Mouse (Mus musculus) embryonic facial prominence, embryonic 15.5 days (tissue): ENCODE results near the gene Tctn1. TPM values are rescaled to one million over a fixed set of nuclear protein-coding genes. Genes with fewer than 3 reads are reported as not detected.

Experiments used
- ATAC-seq: fragments of 200-750 bp; cut with Nextera tagmentation; 2 replicates; pipeline ENCODE4 v1.8.0; 2017; ENCODE audit warnings: low read depth, moderate TSS enrichment; ENCODE audit not compliant: insufficient number of reproducible peaks, low FRiP score, low TSS enrichment
- H3K27ac ChIP-seq: fragments of 300-500 bp; sonication (generic); replicated peaks from 2 replicates; pipeline ENCODE4 v1.5.1; 2015; ENCODE audit warnings: mild to moderate bottlenecking, inconsistent platforms
- H3K27me3 ChIP-seq: fragments of 300-500 bp; sonication (generic); 2 replicates; pipeline ENCODE4 v1.6.1; 2015; ENCODE audit warnings: inconsistent platforms
- H3K36me3 ChIP-seq: fragments of 300-500 bp; sonication (generic); 2 replicates; pipeline ENCODE4 v1.6.1; 2015; ENCODE audit warnings: mild to moderate bottlenecking, inconsistent platforms
- H3K4me1 ChIP-seq: fragments of 300-500 bp; sonication (generic); 2 replicates; pipeline ENCODE4 v1.6.1; 2015; ENCODE audit warnings: inconsistent platforms
- H3K4me2 ChIP-seq: fragments of 300-500 bp; sonication (generic); replicated peaks from 2 replicates; pipeline ENCODE4 v1.6.1; 2015; ENCODE audit warnings: mild to moderate bottlenecking, inconsistent platforms
- H3K4me3 ChIP-seq: fragments of 300-500 bp; sonication (generic); replicated peaks from 2 replicates; pipeline ENCODE4 v1.5.1; 2015; ENCODE audit warnings: mild to moderate bottlenecking, inconsistent platforms
- H3K9ac ChIP-seq: fragments of 300-500 bp; sonication (generic); 2 replicates; pipeline ENCODE4 v1.6.1; 2015; ENCODE audit warnings: inconsistent platforms
- H3K9me3 ChIP-seq: fragments of 300-500 bp; sonication (generic); replicated peaks from 2 replicates; pipeline ENCODE4 v1.6.1; 2016; ENCODE audit warnings: inconsistent platforms
- WGBS: fragments of 180-500 bp; shearing (Covaris S2); methylation state at CpG from one replicate; pipeline ENCODE4 v1.1.7; 2015; 5-methylcytosine and 5-hydroxymethylcytosine counted together
- polyA plus RNA-seq: library from polyadenylated mRNA; unstranded; fragments of >200 nt; fragmentation: Nextera tagmentation; extraction: Ambion mirVana; gene quantifications from 2 replicates; pipeline ENCODE4 v1.2.1, GENCODE M21; 2015

Tctn1 gene
- polyA plus RNA-seq, 1 experiment from 2014 or later, result 7.5 TPM

DNA sequence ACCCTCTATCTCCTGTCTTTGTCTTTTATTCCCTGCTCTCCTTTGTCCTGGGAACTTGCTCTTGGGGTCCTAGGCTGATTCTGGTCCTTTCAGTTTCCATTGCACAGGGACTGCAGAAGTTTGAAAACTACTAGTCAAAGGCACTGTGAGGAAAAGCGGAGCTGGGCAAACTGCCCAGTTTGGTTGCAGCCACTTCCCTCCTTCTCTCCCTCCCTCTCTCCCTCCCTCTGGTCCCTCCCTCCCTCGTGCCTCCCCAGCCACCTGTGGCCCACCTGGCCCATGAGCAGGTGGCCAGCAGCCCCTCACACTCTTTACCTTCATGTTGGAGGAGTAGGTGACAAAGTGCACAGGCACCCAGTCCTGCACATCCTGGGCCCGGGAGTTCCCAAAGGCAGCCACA is 19.1 kb downstream of the Tctn1 start:
- Histone ChIP-seq H3K9ac (no peak overlapping the region), H3K27me3 (no peaks in the 10 kb centered on the region), H3K9me3 (no peaks in the 10 kb centered on the region), H3K4me3 (no peak overlapping the region), H3K4me2 (no peak overlapping the region), H3K4me1 (0 out of 2 replicates have a peak, but pooled peaks cover 9% of the 10 kb centered on the region), H3K27ac (no peak overlapping the region), H3K36me3 (peaks cover 42% of the 10 kb centered on the region)
- ATAC-seq, result no peak
- WGBS, result 63% methylated on average over 3 of the region's 3 CpGs

DNA sequence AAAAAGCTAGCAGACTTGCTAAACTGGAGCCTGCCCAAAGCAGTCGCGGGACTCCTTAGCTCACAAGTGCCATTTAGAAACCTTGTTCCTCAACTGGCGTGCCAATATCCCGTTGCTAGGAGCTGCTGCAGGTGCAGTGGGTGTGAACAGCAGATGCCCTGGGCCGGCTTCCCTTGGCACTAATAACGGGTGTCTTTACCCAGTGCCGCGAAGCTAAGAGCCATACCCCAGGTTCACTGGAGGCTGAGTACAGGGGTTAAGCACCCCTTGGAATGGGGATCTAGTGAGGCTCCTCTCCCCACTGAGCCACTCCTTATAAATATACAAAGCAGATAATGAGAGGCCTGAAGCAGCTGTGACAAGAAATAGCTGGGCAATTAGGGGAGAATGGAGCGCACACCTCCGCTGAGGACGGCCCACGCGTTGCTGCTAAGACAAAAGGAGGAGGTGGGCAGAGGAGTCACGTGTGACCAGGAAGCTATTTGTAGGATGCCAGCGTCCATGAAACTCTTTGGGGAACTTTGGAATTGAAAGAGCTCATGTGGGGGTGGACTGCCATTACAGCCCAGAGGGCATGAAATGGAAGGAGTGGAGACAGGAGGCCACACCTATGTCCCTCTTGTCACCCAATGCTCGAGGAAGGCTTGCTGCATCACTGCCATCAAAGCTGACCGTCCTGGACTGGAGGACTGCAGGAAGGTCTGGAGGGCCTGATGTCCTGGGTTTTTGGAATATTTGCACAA is 20.3 kb downstream of the Tctn1 start:
- H3K27ac ChIP-seq, result no peak overlapping the region
- H3K4me1 ChIP-seq, result peaks cover 19% of the 10 kb centered on the region
- H3K4me3 ChIP-seq, result no peak overlapping the region
- no peak overlapping the region for H3K4me2 ChIP-seq
- WGBS, result 77% methylated on average over 17 of the region's 17 CpGs
- no peaks in the 10 kb centered on the region for H3K27me3 ChIP-seq
- no peak for ATAC-seq
- no peaks in the 10 kb centered on the region for H3K9me3 ChIP-seq
- H3K36me3 ChIP-seq, result peaks cover 36% of the 10 kb centered on the region
- H3K9ac ChIP-seq, result no peak overlapping the region

DNA sequence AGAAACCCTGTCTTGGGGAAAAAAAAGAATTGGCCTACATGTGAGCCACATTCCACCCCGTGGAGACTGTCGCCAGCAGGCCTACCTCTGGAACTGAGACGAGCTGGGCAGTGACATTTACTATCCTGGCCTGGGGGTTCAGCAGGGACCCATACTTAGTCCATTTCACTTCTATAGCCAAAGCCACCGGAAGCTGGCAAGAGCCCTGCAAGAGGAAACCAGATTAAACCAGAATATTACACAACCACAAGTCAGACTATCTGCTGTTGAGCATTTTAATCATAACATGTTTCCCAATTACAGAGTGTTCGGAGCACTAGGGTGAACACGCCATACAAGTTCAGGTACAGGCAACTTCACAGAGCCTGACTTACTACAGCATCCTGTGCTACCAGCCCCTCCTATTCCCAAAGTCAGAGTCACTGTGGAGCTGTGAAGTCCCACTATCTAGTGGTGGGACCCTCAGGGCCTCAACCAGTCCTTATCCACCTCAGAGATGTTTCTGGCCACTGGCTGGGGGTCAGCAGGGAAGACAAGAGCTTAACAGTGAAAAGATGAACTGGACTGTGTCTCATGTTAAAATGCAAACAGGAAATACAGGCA is 21.6 kb downstream of the Tctn1 start:
- Histone ChIP-seq H3K4me1 (peaks cover 26% of the 10 kb centered on the region), H3K27me3 (no peaks in the 10 kb centered on the region), H3K36me3 (peaks cover 23% of the 10 kb centered on the region), H3K4me3 (no peak overlapping the region), H3K9ac (no peak overlapping the region), H3K4me2 (no peak overlapping the region), H3K9me3 (no peaks in the 10 kb centered on the region), H3K27ac (no peak overlapping the region)
- WGBS, result 75% methylated on average over 6 of the region's 6 CpGs
- ATAC-seq, result no peak

DNA sequence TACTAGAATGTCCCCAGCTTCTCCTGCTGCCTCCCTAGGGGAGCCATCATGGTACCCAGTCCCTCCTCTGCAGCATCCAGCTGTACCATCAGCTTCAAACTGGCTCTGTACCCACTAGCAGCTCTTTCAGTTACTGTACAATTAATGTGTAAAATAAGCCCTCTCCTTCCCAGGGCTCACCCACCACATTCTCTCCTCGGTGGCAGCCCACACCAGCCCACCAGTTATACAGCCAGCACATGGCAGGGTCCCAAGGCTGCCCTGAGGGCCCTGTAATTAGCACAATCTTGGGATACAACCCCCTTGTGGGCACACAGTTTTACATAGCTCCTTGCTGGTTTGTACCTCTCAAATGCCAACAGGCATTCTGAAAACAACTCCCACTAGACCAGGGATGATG is 23.3 kb downstream of the Tctn1 start:
- 0 out of 2 replicates have a peak overlapping the region, but pooled peaks have one; percentile 14 for H3K27ac ChIP-seq
- H3K4me2 ChIP-seq, result no peak overlapping the region
- H3K9me3 ChIP-seq, result no peaks in the 10 kb centered on the region
- no peak overlapping the region for H3K4me3 ChIP-seq
- peak; percentile 62; the same call in 1 of the 2 replicates for ATAC-seq
- WGBS, result 61% methylated on average over 1 of the region's 1 CpGs
- H3K9ac ChIP-seq, result no peak overlapping the region
- H3K36me3 ChIP-seq, result peaks cover 14% of the 10 kb centered on the region; the same call in 1 of the 2 replicates
- H3K27me3 ChIP-seq, result no peaks in the 10 kb centered on the region
- H3K4me1 ChIP-seq, result peaks cover 36% of the 10 kb centered on the region

DNA sequence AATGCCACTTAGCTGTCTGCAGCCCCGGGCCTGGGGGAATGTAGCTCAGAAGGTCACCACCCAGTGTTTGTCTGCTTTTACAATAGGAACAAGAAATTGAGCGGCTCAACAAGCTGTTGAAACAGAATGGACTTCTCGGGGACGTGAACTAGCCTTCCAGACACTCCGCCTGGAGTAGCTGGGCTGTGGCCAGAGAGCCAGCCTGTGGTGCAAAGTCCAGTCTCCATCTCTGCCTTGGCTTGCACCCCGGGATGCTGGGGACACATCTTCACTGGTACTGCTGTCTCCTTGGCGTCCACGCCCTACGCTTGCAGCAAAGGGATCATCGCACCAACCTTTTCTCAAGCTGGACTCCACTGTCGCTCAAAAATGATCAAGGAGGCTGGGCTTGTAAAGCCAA is 23.7 kb downstream of the Tctn1 start:
- H3K9me3 ChIP-seq, result no peaks in the 10 kb centered on the region

DNA sequence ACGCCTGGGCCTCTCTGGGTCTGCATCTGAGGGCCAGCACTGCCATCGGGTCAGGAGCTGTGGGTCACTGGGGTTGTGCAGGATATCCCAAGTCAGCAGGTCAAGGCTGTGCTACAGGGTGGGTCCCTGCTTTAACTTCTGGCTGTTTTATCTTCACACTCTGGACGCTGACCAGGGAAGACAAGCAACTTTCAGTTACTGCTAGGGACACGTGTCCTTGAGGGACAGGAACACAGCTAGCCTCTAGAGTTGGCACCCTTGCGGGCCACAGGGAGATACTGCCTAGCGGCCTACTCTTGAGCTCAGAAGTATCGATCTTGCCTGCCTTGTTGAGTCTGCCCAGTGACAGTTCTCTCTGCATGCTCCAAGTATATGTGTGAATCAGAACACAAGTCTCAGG is 24.6 kb downstream of the Tctn1 start:
- Histone ChIP-seq H3K27ac (no peak overlapping the region), H3K27me3 (no peaks in the 10 kb centered on the region), H3K4me1 (peaks cover 49% of the 10 kb centered on the region), H3K9me3 (no peaks in the 10 kb centered on the region), H3K9ac (no peak overlapping the region), H3K36me3 (peaks cover 14% of the 10 kb centered on the region; the same call in 1 of the 2 replicates), H3K4me2 (no peak overlapping the region), H3K4me3 (no peak overlapping the region)
- 70% methylated on average over 7 of the region's 7 CpGs for WGBS
- no peak for ATAC-seq

More for the DNA sequence above, 23.7 kb downstream of the Tctn1 start:
- H3K4me3 ChIP-seq, result no peak overlapping the region
- no peak for ATAC-seq
- no peaks in the 10 kb centered on the region for H3K27me3 ChIP-seq
- H3K27ac ChIP-seq, result no peak overlapping the region
- H3K9ac ChIP-seq, result no peak overlapping the region
- H3K36me3 ChIP-seq, result peaks cover 14% of the 10 kb centered on the region; the same call in 1 of the 2 replicates
- WGBS, result 91% methylated on average over 11 of the region's 11 CpGs
- H3K4me1 ChIP-seq, result peaks cover 40% of the 10 kb centered on the region
- no peak overlapping the region for H3K4me2 ChIP-seq

DNA sequence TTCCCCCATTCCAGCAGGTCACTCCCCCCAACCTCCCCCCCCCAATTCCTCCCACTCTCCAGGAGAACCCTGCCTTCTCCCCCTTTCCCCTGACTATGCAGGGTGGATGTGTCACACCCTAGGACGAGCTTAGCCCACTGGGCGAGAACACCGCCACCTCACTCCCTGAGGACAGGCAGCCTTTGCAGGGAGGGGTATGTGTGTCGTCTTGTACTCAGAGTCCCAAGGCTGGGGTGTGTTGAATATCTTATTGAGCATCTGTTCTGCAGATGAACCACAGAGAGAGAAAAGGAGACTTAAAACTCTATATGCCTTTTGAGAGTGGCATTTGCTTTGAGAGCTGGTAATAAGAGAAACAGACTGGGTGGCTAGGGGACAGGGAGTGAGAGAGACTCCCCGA is 27.1 kb downstream of the Tctn1 start:
- H3K9ac ChIP-seq, result no peak overlapping the region
- no peaks in the 10 kb centered on the region for H3K27me3 ChIP-seq
- ATAC-seq, result no peak
- WGBS, result 29% methylated on average over 5 of the region's 5 CpGs
- H3K27ac ChIP-seq, result peak overlapping the region; percentile 80
- no peaks in the 10 kb centered on the region for H3K9me3 ChIP-seq
- peaks cover 64% of the 10 kb centered on the region for H3K4me1 ChIP-seq
- no peak overlapping the region for H3K4me3 ChIP-seq
- H3K36me3 ChIP-seq, result peaks cover 7% of the 10 kb centered on the region; the same call in 1 of the 2 replicates
- H3K4me2 ChIP-seq, result no peak overlapping the region

DNA sequence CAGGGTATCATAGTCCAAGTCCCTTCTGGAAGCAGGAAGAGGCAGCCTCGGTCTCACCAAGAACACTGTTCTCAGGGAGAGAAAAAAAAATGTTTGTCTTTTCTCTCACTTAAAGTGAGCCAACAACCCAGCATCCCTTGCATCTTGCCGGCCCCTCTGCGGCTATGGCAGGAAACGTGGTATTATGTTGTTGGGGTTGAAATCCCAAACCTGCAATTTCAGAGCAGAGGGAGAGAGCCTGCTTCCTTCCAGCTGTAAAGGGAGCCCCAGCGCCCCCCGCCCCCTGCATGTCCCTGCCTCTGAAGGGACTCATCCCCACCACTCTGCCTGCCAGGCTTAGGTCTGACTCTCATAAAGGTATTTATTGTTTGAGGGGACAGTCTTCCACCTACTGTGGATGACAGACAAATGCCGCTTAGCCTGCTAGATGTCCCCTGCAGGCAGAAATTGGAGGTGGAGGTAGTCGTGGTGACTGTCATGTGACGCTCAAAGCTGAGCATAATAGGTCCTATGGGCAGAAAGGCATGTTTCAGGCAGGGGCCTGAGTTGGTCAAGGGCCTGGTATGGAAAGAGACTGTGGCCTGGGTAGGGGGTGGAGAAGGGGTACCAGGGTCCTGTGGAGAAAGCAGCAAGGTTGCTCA is 28.9 kb downstream of the Tctn1 start:
- WGBS, result 16% methylated on average over 9 of the region's 9 CpGs
- Histone ChIP-seq H3K27me3 (no peaks in the 10 kb centered on the region), H3K36me3 (no peaks in the 10 kb centered on the region), H3K9ac (no peak overlapping the region; the same call in 1 of the 2 replicates), H3K4me2 (peak overlapping the region; percentile 17; the same call in 1 of the 2 replicates), H3K4me1 (peaks cover 60% of the 10 kb centered on the region), H3K4me3 (no peak overlapping the region), H3K27ac (peak overlapping the region; percentile 86), H3K9me3 (no peaks in the 10 kb centered on the region)
- ATAC-seq, result 0 out of 2 replicates have a peak, but pooled peaks have one; percentile 32

DNA sequence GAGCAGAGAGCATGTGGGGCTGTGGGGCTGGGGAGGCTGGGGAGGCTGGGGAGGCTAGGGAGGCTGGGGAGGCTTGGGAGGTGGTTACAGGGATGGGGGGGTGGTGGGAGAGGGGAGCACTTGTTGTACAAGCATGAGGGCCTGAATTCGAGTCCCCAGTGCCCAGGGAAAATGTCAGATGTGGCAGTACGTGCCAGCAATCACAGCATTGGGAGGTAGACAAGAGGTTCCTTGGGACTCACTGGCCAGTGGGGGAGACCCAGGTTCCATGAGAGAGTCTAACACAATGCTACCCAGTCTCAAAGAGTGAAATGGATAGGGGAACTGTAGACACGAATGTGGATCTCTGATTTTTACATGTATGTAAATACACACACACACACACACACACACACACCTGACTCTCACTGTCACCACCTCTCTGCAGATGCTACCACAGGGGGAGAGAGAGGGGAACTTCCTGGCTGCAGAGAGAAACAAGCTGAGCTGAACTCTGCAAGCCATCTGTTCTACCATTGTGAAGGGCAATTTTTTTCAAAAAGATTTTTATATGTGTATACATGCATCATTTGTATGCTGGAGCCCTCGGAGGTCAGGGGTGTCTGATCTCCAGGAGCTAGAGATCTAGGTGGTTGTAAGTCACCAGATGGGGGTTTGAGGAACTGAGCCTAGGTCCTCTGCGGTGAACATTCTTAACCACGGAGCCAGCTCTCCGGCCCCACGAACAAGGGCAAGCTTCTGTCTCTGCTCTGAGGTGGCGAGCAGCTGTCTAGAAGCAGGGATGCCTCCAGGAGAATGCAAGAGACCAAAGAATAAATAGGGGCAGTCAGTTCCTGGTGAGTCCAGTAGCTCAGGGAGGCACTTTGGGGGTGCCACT is 29.7 kb downstream of the Tctn1 start:
- Histone ChIP-seq H3K27ac (peak overlapping the region; percentile 86), H3K9me3 (no peaks in the 10 kb centered on the region), H3K27me3 (no peaks in the 10 kb centered on the region), H3K36me3 (no peaks in the 10 kb centered on the region), H3K4me2 (peak overlapping the region; percentile 17; the same call in 1 of the 2 replicates), H3K4me3 (no peak overlapping the region), H3K4me1 (peaks cover 56% of the 10 kb centered on the region), H3K9ac (no peak overlapping the region; the same call in 1 of the 2 replicates)
- WGBS, result 39% methylated on average over 9 of the region's 9 CpGs
- ATAC-seq, result 0 out of 2 replicates have a peak, but pooled peaks have one; percentile 3

DNA sequence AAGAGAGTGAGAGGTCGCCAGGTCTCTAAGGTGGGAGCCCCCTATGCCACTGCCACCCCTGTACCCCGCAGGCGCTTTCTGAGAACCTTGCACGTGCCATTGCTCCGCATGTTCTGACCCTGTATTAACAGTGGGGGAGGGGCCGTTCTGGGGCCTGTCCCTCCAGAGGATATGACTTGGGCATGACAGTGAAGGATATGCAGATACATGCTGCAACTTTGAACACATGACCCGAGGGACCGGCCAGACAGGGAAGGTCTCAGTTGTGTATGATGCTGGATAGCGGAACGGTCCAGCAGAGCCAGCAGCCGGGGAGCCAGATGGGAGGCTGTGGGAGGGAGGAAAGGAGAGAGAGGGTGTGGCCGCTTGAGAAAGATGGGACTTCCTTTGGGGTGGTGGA is 30.6 kb downstream of the Tctn1 start:
- Histone ChIP-seq H3K27me3 (no peaks in the 10 kb centered on the region), H3K36me3 (no peaks in the 10 kb centered on the region), H3K4me2 (no peak overlapping the region), H3K27ac (no peak overlapping the region), H3K9me3 (no peaks in the 10 kb centered on the region), H3K4me1 (peaks cover 51% of the 10 kb centered on the region), H3K4me3 (no peak overlapping the region), H3K9ac (no peak overlapping the region)
- 80% methylated on average over 12 of the region's 12 CpGs for WGBS
- no peak for ATAC-seq
